Mouse (Mus musculus) CH12.LX (cell line): ENCODE results near the gene Emilin3. TPM values are rescaled to one million over a fixed set of nuclear protein-coding genes. Genes with fewer than 3 reads are reported as not detected.

Experiments
- DNase-seq: peaks from one replicate; pipeline ENCODE4 v3.0.0-alpha.2; 2013; ENCODE audit errors: extremely low read depth
- H3K27ac ChIP-seq: 2 replicates; pipeline ENCODE4 v1.5.1; 2012; ENCODE audit warnings: low read depth, mild to moderate bottlenecking, control low read depth, moderate library complexity; ENCODE audit not compliant: insufficient read depth
- H3K27me3 ChIP-seq: replicated peaks from 2 replicates; pipeline ENCODE3; 2012; ENCODE audit warnings: inconsistent platforms
- H3K36me3 ChIP-seq, 2 experiments: replicated peaks in 1 of 2; 2 replicates each; pipeline versions ENCODE3 to v1.6.1; 2012; ENCODE audit warnings: inconsistent platforms in 1 of 2, low read length in 1 of 2, mild to moderate bottlenecking in 1 of 2, mixed read lengths in 1 of 2, moderate library complexity in 1 of 2; ENCODE audit not compliant: control insufficient read depth in 1 of 2, insufficient read depth in 1 of 2
- H3K4me1 ChIP-seq, 2 experiments: 2 replicates each; pipeline ENCODE4 v1.6.1; 2012; ENCODE audit warnings: inconsistent platforms in 1 of 2, moderate library complexity in 1 of 2; ENCODE audit not compliant: insufficient read depth in 2 of 2, control insufficient read depth in 1 of 2
- H3K4me2 ChIP-seq: 2 replicates; pipeline ENCODE4 v1.6.1; 2012; ENCODE audit warnings: low read depth, mild to moderate bottlenecking, control low read depth; ENCODE audit not compliant: poor library complexity, insufficient read depth, severe bottlenecking
- H3K4me3 ChIP-seq, 3 experiments: fragments of 150-350 bp in 1 of 3; sonication (generic) in 1 of 3; replicated peaks in 1 of 3; 2 replicates each; pipeline versions ENCODE3 to v1.5.1; 2011 to 2012; ENCODE audit warnings: low read depth in 2 of 3, low read length in 2 of 3, mild to moderate bottlenecking in 2 of 3, moderate library complexity in 2 of 3, control low read depth in 1 of 3, improper control_type of control experiment in 1 of 3, inconsistent platforms in 1 of 3, mixed read lengths in 1 of 3; ENCODE audit not compliant: poor library complexity in 1 of 3
- H3K79me2 ChIP-seq: replicated peaks from 2 replicates; pipeline ENCODE4 v1.6.1; 2012; ENCODE audit warnings: mild to moderate bottlenecking, moderate library complexity; ENCODE audit not compliant: control insufficient read depth, poor library complexity, insufficient read depth, severe bottlenecking; ENCODE audit errors: extremely low read depth
- H3K9ac ChIP-seq: 2 replicates; pipeline ENCODE4 v1.6.1; 2012; ENCODE audit warnings: low read depth, mild to moderate bottlenecking, control low read depth, moderate library complexity; ENCODE audit not compliant: insufficient read depth
- H3K9me3 ChIP-seq: replicated peaks from 2 replicates; pipeline ENCODE3; 2012; ENCODE audit warnings: low read length, inconsistent platforms, mixed read lengths
- BHLHE40 ChIP-seq: IDR thresholded peaks from 2 replicates; pipeline ENCODE4 v1.6.1; 2011; ENCODE audit warnings: mild to moderate bottlenecking, low read depth, low read length, improper control_type of control experiment
- CHD1 ChIP-seq: IDR thresholded peaks from 2 replicates; pipeline ENCODE4 v1.6.1; 2012; ENCODE audit warnings: low read depth, low read length, improper control_type of control experiment, inconsistent platforms
- CHD2 ChIP-seq: IDR thresholded peaks from 2 replicates; pipeline ENCODE4 v1.6.1; 2011; ENCODE audit warnings: low read length, improper control_type of control experiment
- CTCF ChIP-seq, 2 experiments: IDR thresholded peaks in 1 of 2; conservative IDR thresholded peaks in 1 of 2; 2 replicates each; pipeline ENCODE4 v1.5.1; 2011 to 2012; ENCODE audit warnings: low read depth in 2 of 2, low read length in 2 of 2, improper control_type of control experiment in 1 of 2, inconsistent platforms in 1 of 2, mild to moderate bottlenecking in 1 of 2, moderate library complexity in 1 of 2
- E2F4 ChIP-seq: IDR thresholded peaks from 2 replicates; pipeline ENCODE4 v1.6.1; 2011; ENCODE audit warnings: low read depth, low read length, improper control_type of control experiment; ENCODE audit not compliant: insufficient replicate concordance
- ELF1 ChIP-seq: IDR thresholded peaks from 2 replicates; pipeline ENCODE4 v1.6.1; 2014; ENCODE audit warnings: low read depth, mild to moderate bottlenecking, inconsistent platforms, low read length, improper control_type of control experiment
- EP300 ChIP-seq: IDR thresholded peaks from 2 replicates; pipeline ENCODE4 v1.6.1; 2011; ENCODE audit warnings: low read length, improper control_type of control experiment
- HCFC1 ChIP-seq: IDR thresholded peaks from 2 replicates; pipeline ENCODE4 v1.6.1; 2012; ENCODE audit warnings: low read depth, mild to moderate bottlenecking, inconsistent platforms, low read length, improper control_type of control experiment
- IRF4 ChIP-seq: IDR thresholded peaks from 2 replicates; pipeline ENCODE4 v1.6.1; 2014; ENCODE audit warnings: low read depth, mild to moderate bottlenecking, inconsistent platforms, low read length, improper control_type of control experiment
- JUN ChIP-seq: IDR thresholded peaks from 2 replicates; pipeline ENCODE4 v1.6.1; 2011; ENCODE audit warnings: low read depth, mild to moderate bottlenecking, low read length, improper control_type of control experiment, moderate library complexity; ENCODE audit not compliant: insufficient read depth
- JUND ChIP-seq: conservative IDR thresholded peaks from 2 replicates; pipeline ENCODE4 v1.6.1; 2011; ENCODE audit warnings: low read depth, low read length, improper control_type of control experiment
- KAT2A ChIP-seq: IDR thresholded peaks from 2 replicates; pipeline ENCODE4 v1.6.1; 2012; ENCODE audit warnings: low read length, improper control_type of control experiment, inconsistent platforms; ENCODE audit not compliant: insufficient replicate concordance
- MAFK ChIP-seq: IDR thresholded peaks from 2 replicates; pipeline ENCODE4 v1.6.1; 2011; ENCODE audit warnings: low read length, improper control_type of control experiment; ENCODE audit not compliant: insufficient replicate concordance
- MAX ChIP-seq: IDR thresholded peaks from 2 replicates; pipeline ENCODE4 v1.6.1; 2011; ENCODE audit warnings: low read length, improper control_type of control experiment
- MAZ ChIP-seq: IDR thresholded peaks from 2 replicates; pipeline ENCODE4 v1.6.1; 2012; ENCODE audit warnings: low read depth, mild to moderate bottlenecking, inconsistent platforms, low read length, improper control_type of control experiment, moderate library complexity
- MEF2A ChIP-seq: IDR thresholded peaks from 2 replicates; pipeline ENCODE4 v1.6.1; 2014; ENCODE audit warnings: low read depth, mild to moderate bottlenecking, inconsistent platforms, low read length, improper control_type of control experiment, borderline replicate concordance
- MYC ChIP-seq: IDR thresholded peaks from 2 replicates; pipeline ENCODE4 v1.6.1; 2011; ENCODE audit warnings: low read depth, mild to moderate bottlenecking, improper control_type of control experiment, low read length
- NELFE ChIP-seq: IDR thresholded peaks from 2 replicates; pipeline ENCODE4 v1.6.1; 2011; ENCODE audit warnings: low read depth, low read length, improper control_type of control experiment
- NRF1 ChIP-seq: IDR thresholded peaks from 2 replicates; pipeline ENCODE4 v1.6.1; 2014; ENCODE audit warnings: low read depth, mild to moderate bottlenecking, inconsistent platforms, low read length, improper control_type of control experiment, moderate library complexity
- PAX5 ChIP-seq: IDR thresholded peaks from 2 replicates; pipeline ENCODE4 v1.6.1; 2012; ENCODE audit warnings: low read length, inconsistent platforms, mixed read lengths
- POLR2A ChIP-seq: IDR thresholded peaks from 2 replicates; pipeline ENCODE4 v1.6.1; 2011; ENCODE audit warnings: low read depth, mild to moderate bottlenecking, improper control_type of control experiment, low read length
- POLR2AphosphoS2 ChIP-seq: IDR thresholded peaks from 2 replicates; pipeline ENCODE4 v1.6.1; 2011; ENCODE audit warnings: low read depth, low read length, improper control_type of control experiment
- SIN3A ChIP-seq: IDR thresholded peaks from 2 replicates; pipeline ENCODE4 v1.6.1; 2012; ENCODE audit warnings: low read length, improper control_type of control experiment, inconsistent platforms
- SMC3 ChIP-seq: IDR thresholded peaks from 2 replicates; pipeline ENCODE4 v1.6.1; 2011; ENCODE audit warnings: low read depth, low read length, improper control_type of control experiment
- TBP ChIP-seq: conservative IDR thresholded peaks from 2 replicates; pipeline ENCODE4 v1.6.1; 2011; ENCODE audit warnings: low read depth, low read length, improper control_type of control experiment
- TCF12 ChIP-seq: IDR thresholded peaks from 2 replicates; pipeline ENCODE4 v1.6.1; 2014; ENCODE audit warnings: low read depth, mild to moderate bottlenecking, inconsistent platforms, low read length, improper control_type of control experiment
- USF1 ChIP-seq: IDR thresholded peaks from 2 replicates; pipeline ENCODE4 v1.6.1; 2014; ENCODE audit warnings: low read depth, mild to moderate bottlenecking, inconsistent platforms, low read length, improper control_type of control experiment
- USF2 ChIP-seq: conservative IDR thresholded peaks from 2 replicates; pipeline ENCODE4 v1.6.1; 2011; ENCODE audit warnings: low read depth, low read length, improper control_type of control experiment
- ZC3H11A ChIP-seq: IDR thresholded peaks from 2 replicates; pipeline ENCODE4 v1.6.1; 2012; ENCODE audit warnings: low read depth, mild to moderate bottlenecking, inconsistent platforms, low read length, improper control_type of control experiment
- ZKSCAN1 ChIP-seq: IDR thresholded peaks from 2 replicates; pipeline ENCODE4 v1.6.1; 2012; ENCODE audit warnings: low read depth, inconsistent platforms, low read length, improper control_type of control experiment, borderline replicate concordance
- ZMIZ1 ChIP-seq: IDR thresholded peaks from 2 replicates; pipeline ENCODE4 v1.6.1; 2012; ENCODE audit warnings: low read depth, mild to moderate bottlenecking, inconsistent platforms, low read length, improper control_type of control experiment
- ZNF384 ChIP-seq: IDR thresholded peaks from 2 replicates; pipeline ENCODE4 v1.6.1; 2012; ENCODE audit warnings: low read depth, low read length, improper control_type of control experiment, inconsistent platforms
- dilution Hi-C: fragments of 300-500 bp; cut with MboI; formaldehyde crosslinking; loops from 2 replicates; pipeline ENCODE4 v1.14.3; 2020; ENCODE audit warnings: low sequenced_read_pairs; ENCODE audit not compliant: extremely low pct_unique_long_range_greater_than_20kb, extremely low pct_ligation_motif_present
- in situ Hi-C: fragments of 300-500 bp; cut with MboI; formaldehyde crosslinking; loops from 3 replicates; pipeline ENCODE4 v1.14.3; 2019; ENCODE audit warnings: low sequenced_read_pairs, low pct_ligation_motif_present, low pct_unique_long_range_greater_than_20kb, mixed read lengths
- polyA plus RNA-seq: library from polyadenylated mRNA; unstranded; fragments of >175 nt; gene quantifications from 2 replicates; pipeline ENCODE4 v1.2.1, GENCODE M21; 2012; ENCODE audit warnings: low read depth; ENCODE audit not compliant: insufficient read length
- total RNA-seq, 2 experiments: library from RNA; depleted of rRNA; stranded (reverse); fragments of 300-350 nt in 1 of 2; fragments of >200 nt in 1 of 2; gene quantifications; 2 replicates each; pipeline ENCODE4 v1.2.3; 2012 to 2014

Gene Emilin3
- total and polyA plus RNA-seq, 3 experiments: not detected

DNA sequence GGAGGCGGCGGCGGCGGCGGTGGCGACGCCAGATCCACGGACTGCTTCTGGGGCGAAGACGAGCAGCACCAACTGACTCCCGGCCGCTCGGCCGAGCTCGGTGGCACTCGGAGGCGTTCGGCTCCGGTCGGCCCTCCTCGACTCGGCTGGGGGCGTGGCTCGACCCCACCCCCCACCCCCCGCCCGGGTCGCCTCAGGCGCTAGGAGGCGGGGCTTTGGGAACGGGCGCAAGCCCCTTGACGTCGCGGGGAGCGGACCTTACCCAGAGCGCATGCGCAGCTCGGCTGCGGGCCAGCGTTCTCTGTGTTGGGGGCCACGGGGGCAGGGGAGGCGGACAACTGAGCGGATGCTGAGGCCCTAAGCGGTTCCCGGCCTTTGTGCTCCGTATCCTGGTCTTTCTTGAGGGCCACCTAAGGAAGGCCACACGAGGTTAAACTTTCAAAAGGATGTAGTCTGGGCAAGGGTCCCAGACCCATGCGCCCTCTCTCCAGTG lies 39.2 kb downstream of the Emilin3 start, which contains the start of gene Zhx3:
Zhx3 (minus strand) TSS at position 109 of the 493 bp plus-strand sequence.
- Histone ChIP-seq H3K4me2 (peak within 1 kb of the TSS; percentile 74), H3K9me3 (peaks cover 5% of the 10 kb centered on the region), H3K9ac (peak within 1 kb of the TSS; percentile 92), H3K4me3 (peak within 1 kb of the TSS; percentile 55 to 91 (median 74)), H3K36me3 (no peaks in the 10 kb centered on the region), H3K79me2 (peaks cover 2% of the 10 kb centered on the region; the same call in 1 of the 2 replicates), H3K27me3 (no peaks in the 10 kb centered on the region), H3K27ac (peak within 1 kb of the TSS; percentile 55), H3K4me1 (peaks cover 2 to 9% of the 10 kb centered on the region in 2 experiments; a peak in 2 of 4 replicates)
- TF ChIP-seq BHLHE40 (no peak), USF1 (no peak), SMC3 (no peak), KAT2A (no peak), ELF1 (no peak), CTCF (conservative IDR thresholded peaks at IDR 0.05 in 1 of 2, IDR thresholded peaks at IDR 0.05 in 1 of 2; ENCODE audit: low read depth in 2 of 2, low read length in 2 of 2) (no peak), MAX (no peak), ZKSCAN1 (no peak), TBP (no peak), ZMIZ1 (no peak), SIN3A (no peak), MAZ (0 out of 2 replicates have a peak, but pooled peaks have one; percentile 33), NRF1 (peak; percentile 98), IRF4 (peak; percentile 10; the same call in 1 of the 2 replicates), E2F4 (no peak), CHD2 (0 out of 2 replicates have a peak, but pooled peaks have one; percentile 45), MEF2A (no peak), POLR2A (peak; percentile 90), ZC3H11A (no peak), POLR2AphosphoS2 (no peak), NELFE (peak; percentile 85), USF2 (no peak), EP300 (no peak), JUND (no peak), CHD1 (no peak), HCFC1 (no peak), JUN (no peak), MYC (no peak), TCF12 (peak; percentile 54; the same call in 1 of the 2 replicates), PAX5 (no peak), ZNF384 (no peak), MAFK (no peak)
- in situ Hi-C loops (no loop called here), dilution Hi-C loops (no loop called here)
- DNase-seq: peak; percentile 93
